Mouse (Mus musculus) testis, adult 2 months (tissue): ENCODE measurements around the gene Lyzl6. TPM values are rescaled to one million over a fixed set of nuclear protein-coding genes. Genes with fewer than 3 reads are reported as not detected.

Experiments used
- H3K27ac ChIP-seq: fragments of 200-500 bp; 2 replicates; pipeline ENCODE4 v1.5.1; 2012; ENCODE audit warnings: low read depth, low read length; ENCODE audit not compliant: control insufficient read depth, insufficient read depth
- H3K27me3 ChIP-seq: fragments of 200-500 bp; 2 replicates; pipeline ENCODE4 v1.6.1; 2012; ENCODE audit warnings: mild to moderate bottlenecking, low read length, moderate library complexity; ENCODE audit not compliant: control insufficient read depth, insufficient read depth
- H3K36me3 ChIP-seq: fragments of 200-500 bp; 2 replicates; pipeline ENCODE4 v1.6.1; 2012; ENCODE audit warnings: mild to moderate bottlenecking, low read length; ENCODE audit not compliant: control insufficient read depth, insufficient read depth
- H3K4me1 ChIP-seq: fragments of 200-500 bp; 2 replicates; pipeline ENCODE4 v1.6.1; 2012; ENCODE audit warnings: low read length; ENCODE audit not compliant: control insufficient read depth, insufficient read depth
- H3K4me3 ChIP-seq: fragments of 200-500 bp; 2 replicates; pipeline ENCODE4 v1.5.1; 2012; ENCODE audit warnings: low read depth, mild to moderate bottlenecking, low read length, moderate library complexity, mixed read lengths; ENCODE audit not compliant: control insufficient read depth
- CTCF ChIP-seq: fragments of 200-500 bp; IDR thresholded peaks from 2 replicates; pipeline ENCODE4 v1.5.1; 2012; ENCODE audit warnings: low read depth, mild to moderate bottlenecking, inconsistent platforms, low read length, moderate library complexity; ENCODE audit not compliant: control insufficient read depth, insufficient read depth, insufficient replicate concordance
- POLR2A ChIP-seq: fragments of 200-500 bp; IDR thresholded peaks from 2 replicates; pipeline ENCODE4 v1.6.1; 2012; ENCODE audit warnings: low read depth, mild to moderate bottlenecking, inconsistent platforms, low read length, moderate library complexity; ENCODE audit not compliant: control insufficient read depth
- polyA plus RNA-seq: library from polyadenylated mRNA; depleted of rRNA; stranded (reverse); fragments of >200 nt; gene quantifications from 2 replicates; pipeline ENCODE4 v1.2.3, GENCODE M21; 2012

Lyzl6 gene
- polyA plus RNA-seq, 1 experiment, result 296 TPM

DNA sequence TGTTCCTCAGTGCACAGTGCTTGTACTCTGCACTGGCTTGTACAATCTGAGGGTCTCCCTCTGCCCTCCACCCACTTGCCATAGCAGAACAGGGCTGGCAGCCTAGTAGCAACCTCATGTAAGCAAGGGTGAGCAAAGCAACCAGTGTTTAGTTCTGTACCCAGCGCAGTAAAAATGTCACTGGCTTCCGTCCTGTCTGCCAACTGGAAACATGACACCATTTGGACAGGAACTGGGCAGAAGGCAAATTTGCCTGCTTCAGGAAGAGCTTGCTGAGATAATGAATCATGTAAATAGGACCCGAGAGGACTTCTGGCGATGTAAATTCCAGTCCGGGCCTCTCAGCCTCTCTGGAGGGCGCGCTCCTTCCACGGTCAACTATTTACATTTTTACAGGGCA, 7.0 kb upstream of the Lyzl6 start:
- Histone ChIP-seq H3K4me3 (no peak overlapping the region), H3K27ac (no peak overlapping the region), H3K4me1 (peaks cover 18% of the 10 kb centered on the region), H3K36me3 (no peaks in the 10 kb centered on the region), H3K27me3 (no peaks in the 10 kb centered on the region)
- TF ChIP-seq CTCF (no peak), POLR2A (no peak)

DNA sequence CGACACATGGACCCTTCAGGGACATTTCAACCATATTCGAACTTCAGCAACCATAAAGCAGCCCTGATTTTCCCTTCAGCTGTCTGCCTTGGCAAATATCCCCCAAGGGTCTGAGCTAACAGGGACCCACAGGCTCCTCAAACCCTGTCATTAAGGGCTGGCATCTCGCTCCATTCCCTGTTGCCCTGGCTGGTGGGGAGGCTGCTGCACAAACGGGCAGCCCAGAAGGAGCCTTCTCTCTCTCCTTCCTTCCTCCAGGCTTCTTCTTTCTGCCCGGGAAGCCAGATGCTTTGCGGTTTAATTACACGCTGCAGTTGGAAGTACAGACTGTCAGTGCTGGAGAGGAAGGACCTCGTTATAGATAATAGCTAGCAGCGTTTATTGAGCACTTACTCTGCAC, 4.5 kb upstream of the Lyzl6 start:
- Histone ChIP-seq H3K4me3 (no peak overlapping the region), H3K4me1 (peaks cover 2% of the 10 kb centered on the region), H3K27ac (no peak overlapping the region), H3K36me3 (no peaks in the 10 kb centered on the region), H3K27me3 (no peaks in the 10 kb centered on the region)
- no peak for TF ChIP-seq CTCF
- no peak for TF ChIP-seq POLR2A

GRCm38 (mm10) chr11:103639407-103639946, 787 bp upstream of the Lyzl6 start:
- Histone ChIP-seq H3K4me1 (no peaks in the 10 kb centered on the region; the same call in 1 of the 2 replicates), H3K4me3 (peak overlapping the region; percentile 72), H3K36me3 (no peaks in the 10 kb centered on the region), H3K27me3 (no peaks in the 10 kb centered on the region), H3K27ac (no peak overlapping the region)
- TF ChIP-seq CTCF (peak; percentile 91; the same call in 1 of the 2 replicates), POLR2A (no peak)

DNA sequence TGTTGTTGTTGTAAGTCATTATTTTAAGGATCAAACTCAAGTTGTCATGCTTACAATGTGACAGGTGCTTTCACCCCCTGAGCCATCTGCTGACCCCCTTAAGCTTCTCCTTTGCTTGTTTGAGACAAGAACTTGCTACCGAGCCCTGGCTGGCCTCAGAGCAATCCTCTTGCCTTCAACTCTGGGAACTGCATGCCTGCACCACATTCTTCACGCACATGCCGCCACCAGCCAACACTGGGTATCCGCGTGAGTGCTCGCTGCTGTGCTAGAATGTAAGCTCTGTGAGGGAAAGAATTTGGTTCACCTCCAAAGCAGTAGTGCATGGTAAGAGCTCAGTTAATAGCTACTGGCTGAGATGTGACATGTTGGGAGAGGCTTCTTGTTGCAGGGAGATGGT, 2.4 kb downstream of the Lyzl6 start:
- TF ChIP-seq POLR2A (no peak), CTCF (no peak)
- Histone ChIP-seq H3K27me3 (no peaks in the 10 kb centered on the region), H3K4me1 (no peaks in the 10 kb centered on the region; the same call in 1 of the 2 replicates), H3K36me3 (no peaks in the 10 kb centered on the region), H3K27ac (no peak overlapping the region), H3K4me3 (peak overlapping the region; percentile 10)

DNA sequence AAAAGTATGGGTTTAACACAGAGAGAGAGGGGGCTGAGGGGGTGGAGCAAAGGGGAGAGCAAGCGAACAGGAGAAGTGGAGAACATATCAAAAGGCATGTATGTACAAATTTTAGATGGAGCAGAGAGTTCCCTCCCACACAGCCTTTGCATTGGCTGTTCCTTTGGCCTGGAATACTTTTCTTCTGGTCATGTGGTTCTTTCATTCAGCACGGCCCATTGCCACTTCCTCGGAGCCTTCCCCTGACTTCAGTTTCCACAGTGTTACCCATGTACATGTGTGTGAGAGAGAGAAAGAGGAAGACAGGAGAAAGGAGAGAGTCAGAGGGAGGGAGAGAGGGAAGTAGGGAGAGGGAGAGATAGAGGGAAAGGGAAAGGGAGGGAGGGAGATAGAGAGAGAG, 3.2 kb downstream of the Lyzl6 start:
- H3K4me1 ChIP-seq, result no peaks in the 10 kb centered on the region; the same call in 1 of the 2 replicates
- TF ChIP-seq POLR2A, result no peak
- no peak for TF ChIP-seq CTCF
- H3K27ac ChIP-seq, result no peak overlapping the region

GRCm38 (mm10) chr11:103634806-103635205, 3.9 kb downstream of the Lyzl6 start:
- no peak overlapping the region for H3K27ac ChIP-seq
- no peak overlapping the region for H3K4me3 ChIP-seq
- no peaks in the 10 kb centered on the region; the same call in 1 of the 2 replicates for H3K4me1 ChIP-seq
- no peaks in the 10 kb centered on the region for H3K27me3 ChIP-seq
- no peaks in the 10 kb centered on the region for H3K36me3 ChIP-seq
- no peak for TF ChIP-seq POLR2A
- TF ChIP-seq CTCF, result no peak

More for the DNA sequence above, 3.2 kb downstream of the Lyzl6 start:
- Histone ChIP-seq H3K4me3 (no peak overlapping the region), H3K27me3 (no peaks in the 10 kb centered on the region), H3K36me3 (no peaks in the 10 kb centered on the region)

DNA sequence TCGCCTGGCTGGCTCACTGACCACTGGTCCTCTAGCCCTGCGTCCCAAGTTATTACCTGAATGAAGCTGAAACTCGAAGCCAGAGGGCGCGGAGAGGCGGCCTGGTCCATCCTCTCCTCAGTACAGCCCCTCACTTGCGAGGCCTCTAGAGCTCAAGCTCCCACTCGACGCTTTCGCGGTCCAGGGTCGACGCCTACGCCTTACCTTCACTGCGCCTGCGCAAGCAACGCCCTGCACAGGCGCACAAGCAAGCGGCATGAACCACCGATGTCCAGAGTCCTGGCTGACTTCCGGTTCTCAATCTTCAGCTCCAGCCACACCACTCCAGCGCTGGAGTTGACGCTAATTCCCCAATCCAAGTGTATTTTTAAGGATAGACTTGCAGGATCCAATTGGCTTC, 11.2 kb downstream of the Lyzl6 start:
- H3K36me3 ChIP-seq, result no peaks in the 10 kb centered on the region
- H3K4me3 ChIP-seq, result peak overlapping the region; percentile 99
- H3K27ac ChIP-seq, result peak overlapping the region; percentile 93
- TF ChIP-seq POLR2A (peak; percentile 97), CTCF (no peak)
- no peaks in the 10 kb centered on the region for H3K27me3 ChIP-seq
- no peaks in the 10 kb centered on the region for H3K4me1 ChIP-seq
